Comparison of ENCODE assay signal across 16 mouse cellular contexts in the genomic region with DNA sequence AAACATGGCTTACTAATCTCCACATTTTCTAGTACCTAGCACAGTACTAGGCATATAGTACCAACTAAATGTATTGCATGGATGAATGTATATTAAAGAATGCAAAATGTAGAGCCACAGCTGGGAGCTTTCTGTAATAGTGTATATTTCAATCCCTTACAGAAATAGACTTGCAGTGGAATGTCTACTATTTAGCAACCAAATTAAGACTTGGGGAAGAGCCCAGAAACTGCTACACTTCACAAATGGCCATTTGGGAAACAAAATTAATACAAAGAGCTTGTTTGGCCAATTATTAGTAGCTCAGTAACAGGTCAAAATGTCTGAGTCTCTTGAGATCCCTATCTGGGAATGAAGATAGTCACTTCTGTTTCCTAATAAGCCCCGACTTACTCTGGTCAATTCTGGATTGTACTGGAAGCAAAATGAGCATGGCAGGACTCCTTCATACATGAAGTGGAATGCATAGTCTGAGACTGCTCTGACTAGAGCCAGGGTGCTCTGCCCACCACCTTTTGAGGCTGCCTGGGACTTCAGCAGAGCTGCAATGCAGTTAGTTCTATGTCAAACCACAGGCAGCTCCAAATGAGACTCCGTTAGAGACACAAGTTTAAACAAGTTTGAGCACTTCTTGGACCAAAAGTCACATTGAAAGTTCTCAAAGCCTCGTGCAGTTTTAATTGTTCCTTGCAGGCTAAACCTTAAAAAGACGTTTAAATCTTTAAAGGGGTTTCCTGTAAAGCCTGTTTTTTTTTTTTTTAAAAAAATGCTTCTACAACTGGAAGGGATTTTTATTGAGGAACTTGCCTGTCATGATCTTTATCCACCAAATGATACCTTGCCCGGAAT. TPM values are rescaled to one million over a fixed set of nuclear protein-coding genes. Genes with fewer than 3 reads are reported as not detected.
DNase-seq lines count a peak whose midpoint lies in the region; ATAC-seq and TF ChIP-seq lines count a peak whose summit lies in the region.
"Had no signal": no experiment of that assay in that cellular context is flagged by ENCODE, and none has a peak within 500 bp of the region (broad histone marks: within the 10 kb centered on the region; RNA-seq: fewer than 3 reads in every experiment).

No protein-coding gene starts in this region.

- no peak overlapping the region for H3K4me2 ChIP-seq in heart, embryonic 16.5 days (ENCODE audit: low read depth, low read length)
- no peak overlapping the region for H3K4me2 ChIP-seq in heart, embryonic 11.5 days
- no peak overlapping the region for H3K4me2 ChIP-seq in lung, embryonic 15.5 days
- no peak overlapping the region for H3K4me2 ChIP-seq in intestine, postnatal 0 days (replicated peaks; ENCODE audit: low read depth)
- H3K4me2 ChIP-seq: forebrain, embryonic 13.5 days; hindbrain, embryonic 14.5 days had no signal

- 0 out of 2 replicates have a peak overlapping the region, but pooled peaks have one; percentile 7 for H3K27ac ChIP-seq in heart, embryonic 16.5 days (ENCODE audit: low read length)
- H3K27ac ChIP-seq in heart, embryonic 11.5 days (ENCODE audit: low read depth, low read length) = no peak overlapping the region
- H3K27ac ChIP-seq in lung, embryonic 15.5 days = peak overlapping the region; percentile 94
- H3K27ac ChIP-seq in intestine, postnatal 0 days (ENCODE audit: low read depth, low read length) = 0 out of 2 replicates have a peak overlapping the region, but pooled peaks have one; percentile 3
- H3K27ac ChIP-seq: forebrain, embryonic 13.5 days; heart, embryonic 10.5 days; hindbrain, embryonic 14.5 days; liver, embryonic 14.5 days had no signal

- peaks cover 3% of the 10 kb centered on the region; the same call in 1 of the 2 replicates for H3K4me1 ChIP-seq in heart, embryonic 16.5 days (ENCODE audit: control insufficient read depth, insufficient read depth, low read length)
- no peaks in the 10 kb centered on the region for H3K4me1 ChIP-seq in heart, embryonic 11.5 days (ENCODE audit: control insufficient read depth, insufficient read depth, low read length)
- peaks cover 15% of the 10 kb centered on the region for H3K4me1 ChIP-seq in lung, embryonic 15.5 days
- H3K4me1 ChIP-seq in intestine, postnatal 0 days (replicated peaks; ENCODE audit: control insufficient read depth, insufficient read depth, low read length) = no peaks in the 10 kb centered on the region; the same call in 1 of the 2 replicates
- H3K4me1 ChIP-seq: forebrain, embryonic 13.5 days; heart, embryonic 10.5 days had no signal

- no peak for ATAC-seq in heart, embryonic 16.5 days (replicated peaks; ENCODE audit: extremely low read depth, insufficient read depth, low FRiP score)
- ATAC-seq in heart, embryonic 11.5 days (replicated peaks; ENCODE audit: insufficient number of reproducible peaks, low FRiP score, low TSS enrichment) = no peak
- peak; percentile 93 for ATAC-seq in lung, embryonic 15.5 days (ENCODE audit: borderline replicate concordance, extremely low read depth, low FRiP score, low TSS enrichment)
- ATAC-seq in intestine, postnatal 0 days = no peak
- ATAC-seq in megakaryocyte progenitor cell, adult 5-6 weeks (replicated peaks; ENCODE audit: poor library complexity) = no peak
- ATAC-seq: forebrain, embryonic 13.5 days had no signal

- no peak overlapping the region for H3K4me3 ChIP-seq in heart, embryonic 16.5 days (ENCODE audit: low read length)
- H3K4me3 ChIP-seq in heart, embryonic 11.5 days (ENCODE audit: low read depth, low read length) = no peak overlapping the region
- no peak overlapping the region for H3K4me3 ChIP-seq in lung, embryonic 15.5 days
- no peak overlapping the region for H3K4me3 ChIP-seq in intestine, postnatal 0 days (ENCODE audit: low read depth, low read length)
- H3K4me3 ChIP-seq: forebrain, embryonic 13.5 days; heart, embryonic 10.5 days had no signal

- H3K36me3 ChIP-seq in heart, embryonic 16.5 days (ENCODE audit: control insufficient read depth, insufficient read depth) = no peaks in the 10 kb centered on the region
- H3K36me3 ChIP-seq in heart, embryonic 11.5 days (ENCODE audit: control insufficient read depth, insufficient read depth, low read length) = no peaks in the 10 kb centered on the region
- peaks cover 7% of the 10 kb centered on the region; the same call in 1 of the 2 replicates for H3K36me3 ChIP-seq in lung, embryonic 15.5 days
- H3K36me3 ChIP-seq in intestine, postnatal 0 days (ENCODE audit: control insufficient read depth, insufficient read depth) = peaks cover 8% of the 10 kb centered on the region; the same call in 1 of the 2 replicates
- H3K36me3 ChIP-seq: heart, embryonic 10.5 days had no signal

- DNase-seq in lung, adult 18-20 months = no peak
- no peak for DNase-seq in urinary bladder, postnatal 14 days (ENCODE audit: low spot score)
- DNase-seq: adrenal gland, postnatal 14 days; B cell, adult 2 months; cerebellum, adult 9-11 months; retina, postnatal 1 day; thymus, postnatal 4 days had no signal

- H3K27me3 ChIP-seq in heart, embryonic 16.5 days (ENCODE audit: control insufficient read depth, insufficient read depth, low read length) = no peaks in the 10 kb centered on the region
- no peaks in the 10 kb centered on the region for H3K27me3 ChIP-seq in heart, embryonic 11.5 days (ENCODE audit: control insufficient read depth, insufficient read depth, low read length)
- no peaks in the 10 kb centered on the region for H3K27me3 ChIP-seq in lung, embryonic 15.5 days
- H3K27me3 ChIP-seq in intestine, postnatal 0 days (replicated peaks; ENCODE audit: control insufficient read depth, insufficient read depth, low read length) = no peaks in the 10 kb centered on the region
- H3K27me3 ChIP-seq: forebrain, embryonic 13.5 days had no signal

- H3K9me3 ChIP-seq in heart, embryonic 16.5 days (replicated peaks; ENCODE audit: control insufficient read depth, low read length) = no peaks in the 10 kb centered on the region
- H3K9me3 ChIP-seq in heart, embryonic 11.5 days (replicated peaks; ENCODE audit: control insufficient read depth, low read length) = no peaks in the 10 kb centered on the region
- H3K9me3 ChIP-seq in lung, embryonic 15.5 days = no peaks in the 10 kb centered on the region
- no peaks in the 10 kb centered on the region for H3K9me3 ChIP-seq in intestine, postnatal 0 days (ENCODE audit: control insufficient read depth)
- H3K9me3 ChIP-seq: forebrain, embryonic 13.5 days; heart, embryonic 10.5 days had no signal

- WGBS in heart, embryonic 16.5 days = 66% methylated on average over 5 of the region's 5 CpGs
- 69% methylated on average over 5 of the region's 5 CpGs for WGBS in heart, embryonic 11.5 days (ENCODE audit: insufficient replicate concordance)
- WGBS in lung, embryonic 15.5 days = 41% methylated on average over 5 of the region's 5 CpGs
- 64% methylated on average over 5 of the region's 5 CpGs for WGBS in intestine, postnatal 0 days

- no peak for TF ChIP-seq CTCF in intestine, postnatal 0 days (IDR thresholded peaks at IDR 0.05; ENCODE audit: low read depth)

- H3K9ac ChIP-seq in heart, embryonic 16.5 days (ENCODE audit: low read length) = no peak overlapping the region
- H3K9ac ChIP-seq in heart, embryonic 11.5 days (ENCODE audit: low read depth, low read length) = no peak overlapping the region
- no peak overlapping the region for H3K9ac ChIP-seq in lung, embryonic 15.5 days
- no peak overlapping the region for H3K9ac ChIP-seq in intestine, postnatal 0 days (ENCODE audit: low read depth, low read length)
- H3K9ac ChIP-seq: forebrain, embryonic 13.5 days; hindbrain, embryonic 14.5 days; liver, embryonic 14.5 days had no signal

RNA-seq across cellular contexts. Expression of a gene that starts 27.8 kb away (rescaled TPM):
- 2.1 and 2.3 TPM in 2 replicates for polyA plus RNA-seq in heart, embryonic 16.5 days (2015; fragmentation: Nextera tagmentation; extraction: Ambion mirVana)
- 3.9 and 4.1 TPM in 2 replicates for polyA plus RNA-seq in heart, embryonic 11.5 days (2014; fragmentation: Nextera tagmentation; extraction: Ambion mirVana)
- 6.0 and 6.7 TPM in 2 replicates for polyA plus RNA-seq in lung, embryonic 15.5 days (2015; fragmentation: Nextera tagmentation; extraction: Ambion mirVana)
- 2.7 and 3.2 TPM in 2 replicates for polyA plus RNA-seq in intestine, postnatal 0 days (2015; fragmentation: Nextera tagmentation; extraction: Ambion mirVana)
- 14.8 and 20.4 TPM in 2 replicates for total RNA-seq in megakaryocyte progenitor cell, adult 5-6 weeks (2015)
- 16.0 and 19.6 TPM in 2 replicates for total RNA-seq in megakaryocyte progenitor cell, adult 5-6 weeks (2017)

RNA-seq across cellular contexts. Expression of a gene that starts 37.1 kb away (rescaled TPM):
- polyA plus RNA-seq in heart, embryonic 16.5 days (2015; fragmentation: Nextera tagmentation; extraction: Ambion mirVana) = 0.97 and 1.1 TPM in 2 replicates
- polyA plus RNA-seq in heart, embryonic 11.5 days (2014; fragmentation: Nextera tagmentation; extraction: Ambion mirVana) = 1.1 and 1.3 TPM in 2 replicates
- polyA plus RNA-seq in lung, embryonic 15.5 days (2015; fragmentation: Nextera tagmentation; extraction: Ambion mirVana) = 3.5 and 3.7 TPM in 2 replicates
- polyA plus RNA-seq in intestine, postnatal 0 days (2015; fragmentation: Nextera tagmentation; extraction: Ambion mirVana) = 0.90 and 1.1 TPM in 2 replicates
- 2.0 and 2.1 TPM in 2 replicates for total RNA-seq in megakaryocyte progenitor cell, adult 5-6 weeks (2015)
- total RNA-seq in megakaryocyte progenitor cell, adult 5-6 weeks (2017) = 3.2 and 4.9 TPM in 2 replicates
